Mouse (Mus musculus): Measurements from ENCODE around the gene 1700086D15Rik. TPM values are rescaled to one million over a fixed set of nuclear protein-coding genes. Genes with fewer than 3 reads are reported as not detected.

Gene 1700086D15Rik
- polyA plus RNA-seq (2021; fragmentation: Nextera tagmentation): not detected in 2 replicates
- long read RNA-seq, experiment 1: 0 reads
- long read RNA-seq, experiment 2: 0 reads

DNA sequence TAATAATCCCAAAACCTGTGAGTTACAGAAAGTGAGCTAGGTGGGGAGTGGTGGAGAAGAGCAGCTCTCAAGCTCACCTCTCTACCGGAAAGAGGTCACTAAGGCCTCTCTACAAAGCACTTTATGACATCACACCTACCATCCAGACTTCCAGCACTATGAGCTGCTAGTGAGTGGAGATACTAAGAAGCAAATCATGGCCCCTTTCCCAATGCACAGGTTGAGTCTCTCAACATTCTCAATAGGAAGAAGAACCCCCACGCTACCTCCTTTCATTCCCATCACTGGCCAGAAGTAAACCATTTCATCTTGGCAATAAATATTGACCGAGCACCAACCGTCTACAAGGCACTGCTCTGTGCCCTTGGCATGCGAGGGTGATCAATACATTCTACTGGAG lies at the start of gene 1700086D15Rik:
Gene 1700086D15Rik (minus strand): TSS at position 101 of the 400 bp plus-strand sequence.

GRCm38 (mm10) chr11:65162767-65163120 lies 3.1 kb upstream of the 1700086D15Rik start, which contains the start of gene Arhgap44:
Arhgap44 (minus strand) TSS chr11:65162961.

Other genes with a start within 250 kb of the 1700086D15Rik start
- 15.3 and 18.1 TPM in 2 replicates for gene Elac2, start 180.9 kb downstream of the 1700086D15Rik start, polyA plus RNA-seq (2021; fragmentation: Nextera tagmentation)
- 80.7 and 92.9 TPM in 2 replicates for gene Arhgap44, start 3.1 kb upstream of the 1700086D15Rik start, polyA plus RNA-seq (2021; fragmentation: Nextera tagmentation)
- gene Myocd, start 110.1 kb upstream of the 1700086D15Rik start, polyA plus RNA-seq (2021; fragmentation: Nextera tagmentation): 0.20 and 0.48 TPM in 2 replicates